Mouse (Mus musculus) erythroblast, embryonic 14.5 days (primary cell): ENCODE measurements around the gene Usp30. TPM values are rescaled to one million over a fixed set of nuclear protein-coding genes. Genes with fewer than 3 reads are reported as not detected.

Experiments
- H3K27me3 ChIP-seq: 2 replicates; pipeline ENCODE4 v1.6.1; 2012; ENCODE audit warnings: inconsistent platforms; ENCODE audit not compliant: control insufficient read depth
- H3K36me3 ChIP-seq: 2 replicates; pipeline ENCODE4 v1.6.1; 2012; ENCODE audit warnings: mild to moderate bottlenecking, inconsistent platforms; ENCODE audit not compliant: control insufficient read depth
- H3K4me1 ChIP-seq: 2 replicates; pipeline ENCODE4 v1.6.1; 2012; ENCODE audit warnings: inconsistent platforms; ENCODE audit not compliant: control insufficient read depth
- H3K4me3 ChIP-seq: replicated peaks from 2 replicates; pipeline ENCODE3; 2012; ENCODE audit warnings: moderate library complexity, mild to moderate bottlenecking, inconsistent platforms
- H3K9me3 ChIP-seq: 2 replicates; pipeline ENCODE4 v1.6.1; 2012; ENCODE audit warnings: low read length, inconsistent platforms, mixed read lengths; ENCODE audit not compliant: control insufficient read depth
- GATA1 ChIP-seq: IDR thresholded peaks from 2 replicates; pipeline ENCODE4 v1.6.1; 2012; ENCODE audit warnings: low read length, inconsistent platforms, mixed read lengths
- TAL1 ChIP-seq: IDR thresholded peaks from 3 replicates; pipeline ENCODE4 v1.6.1; 2012; ENCODE audit warnings: low read length, inconsistent platforms, mixed read lengths
- polyA plus RNA-seq: library from polyadenylated mRNA; stranded (reverse); fragments of >175 nt; gene quantifications from 2 replicates; pipeline ENCODE4 v1.2.3, GENCODE M21; 2012

The Usp30 gene
- polyA plus RNA-seq, 1 experiment: 0.10 TPM

DNA sequence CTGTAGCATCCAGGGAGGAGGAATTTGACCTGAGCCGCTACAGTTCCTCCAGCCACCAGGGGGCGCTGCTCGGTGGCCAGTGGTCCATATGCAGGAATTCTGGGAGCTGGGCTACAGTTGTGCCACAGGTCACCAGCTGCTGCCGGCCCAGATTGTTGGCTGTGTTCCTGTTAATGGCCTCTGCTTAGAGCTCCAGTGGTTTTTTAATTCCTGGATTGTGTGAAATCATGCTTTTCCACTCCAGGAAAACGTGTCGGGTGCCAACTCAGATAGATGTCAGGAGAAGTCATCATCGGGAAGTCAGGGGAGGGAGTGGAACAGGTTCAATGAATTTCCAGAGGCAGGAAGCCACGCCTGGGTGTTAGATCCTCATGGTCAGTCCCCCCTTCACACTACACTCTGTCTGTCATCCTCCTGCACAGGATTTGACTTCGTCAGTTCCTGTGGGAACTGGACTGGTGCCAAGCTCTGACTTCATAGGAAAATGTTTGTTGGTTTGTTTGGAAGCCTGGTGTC lies 13.0 kb upstream of the Usp30 start:
- Histone ChIP-seq H3K4me1 (no peaks in the 10 kb centered on the region), H3K36me3 (no peaks in the 10 kb centered on the region), H3K4me3 (no peak overlapping the region), H3K27me3 (peaks cover 3% of the 10 kb centered on the region; the same call in 1 of the 2 replicates), H3K9me3 (no peaks in the 10 kb centered on the region)
- TF ChIP-seq TAL1 (no peak), GATA1 (no peak)

GRCm38 (mm10) chr5:114057129-114057731 lies 8.0 kb upstream of the Usp30 start:
- H3K4me3 ChIP-seq: no peak overlapping the region
- no peaks in the 10 kb centered on the region for H3K4me1 ChIP-seq
- peaks cover 6% of the 10 kb centered on the region for H3K9me3 ChIP-seq
- H3K27me3 ChIP-seq: no peaks in the 10 kb centered on the region
- TF ChIP-seq TAL1 (no peak), GATA1 (no peak)
- no peaks in the 10 kb centered on the region for H3K36me3 ChIP-seq

- H3K36me3 ChIP-seq: no peaks in the 10 kb centered on the region
- no peaks in the 10 kb centered on the region for H3K27me3 ChIP-seq
- no peak overlapping the region for H3K4me3 ChIP-seq
- no peaks in the 10 kb centered on the region for H3K4me1 ChIP-seq
- no peak for TF ChIP-seq GATA1
- no peak for TF ChIP-seq TAL1
- H3K9me3 ChIP-seq: peaks cover 6% of the 10 kb centered on the region
These were observed 3.6 kb upstream of the Usp30 start for GRCm38 (mm10) chr5:114061675-114062074.

- H3K4me1 ChIP-seq: no peaks in the 10 kb centered on the region
- H3K9me3 ChIP-seq: no peaks in the 10 kb centered on the region
- TF ChIP-seq GATA1 (no peak), TAL1 (no peak)
- H3K27me3 ChIP-seq: no peaks in the 10 kb centered on the region
- no peak overlapping the region for H3K4me3 ChIP-seq
- H3K36me3 ChIP-seq: no peaks in the 10 kb centered on the region
These were observed 1.3 kb upstream of the Usp30 start for GRCm38 (mm10) chr5:114063958-114064357.

DNA sequence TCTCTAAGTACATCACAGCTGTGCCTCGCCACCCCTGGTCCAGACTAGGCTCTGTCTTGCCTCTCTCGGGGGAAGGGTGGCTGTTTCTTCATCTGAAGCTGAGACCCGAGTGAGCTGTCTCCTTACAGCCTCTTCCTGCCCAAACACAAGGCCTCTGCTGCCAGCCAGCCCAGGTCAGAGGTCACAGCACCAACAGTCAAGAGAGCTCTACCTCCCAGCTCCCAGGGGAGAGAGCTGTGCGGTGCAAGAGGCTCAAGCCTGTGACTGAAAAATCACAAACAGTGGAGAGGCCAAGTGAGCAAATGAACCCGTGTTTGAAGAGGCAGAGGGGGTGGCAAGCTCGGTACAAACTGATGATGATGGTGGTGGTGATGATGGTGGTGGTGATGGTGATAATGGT lies 1.3 kb downstream of the Usp30 start:
- no peaks in the 10 kb centered on the region for H3K27me3 ChIP-seq
- no peaks in the 10 kb centered on the region for H3K36me3 ChIP-seq
- H3K4me3 ChIP-seq: no peak overlapping the region
- H3K4me1 ChIP-seq: no peaks in the 10 kb centered on the region
- TF ChIP-seq TAL1: no peak
- TF ChIP-seq GATA1: no peak
- peaks cover 7% of the 10 kb centered on the region for H3K9me3 ChIP-seq

- Histone ChIP-seq H3K4me3 (no peak overlapping the region), H3K9me3 (peaks cover 7% of the 10 kb centered on the region), H3K36me3 (no peaks in the 10 kb centered on the region), H3K4me1 (no peaks in the 10 kb centered on the region), H3K27me3 (no peaks in the 10 kb centered on the region)
- TF ChIP-seq TAL1: no peak
- no peak for TF ChIP-seq GATA1
These were observed 2.3 kb downstream of the Usp30 start for GRCm38 (mm10) chr5:114067543-114067942.

DNA sequence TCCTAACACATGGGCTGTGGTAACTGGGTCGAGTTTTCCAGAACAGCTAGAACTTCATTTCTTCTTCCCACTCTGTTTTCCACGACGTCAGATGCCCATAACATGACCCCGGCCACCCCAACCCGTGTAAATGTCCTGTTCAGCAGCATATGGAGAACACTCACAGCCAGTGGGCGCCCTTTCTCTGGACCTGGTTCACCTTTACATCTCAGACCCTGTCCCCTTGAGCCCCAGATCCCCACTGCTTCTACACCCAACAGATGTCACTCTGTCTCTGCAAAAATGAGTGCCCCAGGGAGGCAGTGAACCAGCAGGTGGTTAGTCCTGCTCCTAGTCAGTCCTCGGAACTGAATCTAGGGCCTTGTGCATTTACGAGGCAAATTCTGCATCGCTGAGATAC lies 2.7 kb downstream of the Usp30 start:
- H3K4me3 ChIP-seq: no peak overlapping the region
- H3K36me3 ChIP-seq: no peaks in the 10 kb centered on the region
- peaks cover 7% of the 10 kb centered on the region for H3K9me3 ChIP-seq
- no peaks in the 10 kb centered on the region for H3K4me1 ChIP-seq
- TF ChIP-seq GATA1: no peak
- TF ChIP-seq TAL1: no peak
- no peaks in the 10 kb centered on the region for H3K27me3 ChIP-seq

DNA sequence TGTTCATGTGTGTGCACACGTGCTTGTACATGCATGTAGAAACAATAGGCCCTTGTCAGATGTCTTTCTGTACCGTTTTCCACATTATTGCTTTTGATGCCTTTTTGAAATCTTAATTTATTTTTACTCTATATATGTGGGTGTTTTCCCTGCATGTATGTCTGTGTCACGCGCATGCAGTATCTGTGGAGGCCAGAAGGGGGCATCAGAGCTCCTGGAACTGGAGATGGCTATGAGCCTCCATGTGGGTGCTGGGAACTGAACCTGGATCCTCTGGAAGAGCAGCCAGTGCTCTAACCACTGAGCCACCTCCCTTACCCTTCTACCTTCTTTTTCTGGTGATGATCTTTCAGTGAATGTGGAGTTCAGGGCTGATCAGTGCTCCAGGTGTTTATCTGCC lies 5.6 kb downstream of the Usp30 start:
- Histone ChIP-seq H3K27me3 (no peaks in the 10 kb centered on the region), H3K9me3 (peaks cover 7% of the 10 kb centered on the region), H3K36me3 (no peaks in the 10 kb centered on the region), H3K4me3 (no peak overlapping the region), H3K4me1 (no peaks in the 10 kb centered on the region)
- TF ChIP-seq TAL1 (no peak), GATA1 (no peak)

GRCm38 (mm10) chr5:114072262-114072661 lies 7.0 kb downstream of the Usp30 start:
- Histone ChIP-seq H3K9me3 (peaks cover 7% of the 10 kb centered on the region), H3K4me1 (no peaks in the 10 kb centered on the region), H3K27me3 (no peaks in the 10 kb centered on the region), H3K36me3 (no peaks in the 10 kb centered on the region), H3K4me3 (no peak overlapping the region)
- no peak for TF ChIP-seq GATA1
- no peak for TF ChIP-seq TAL1

GRCm38 (mm10) chr5:114077009-114077408 lies 11.7 kb downstream of the Usp30 start:
- Histone ChIP-seq H3K36me3 (no peaks in the 10 kb centered on the region), H3K4me1 (no peaks in the 10 kb centered on the region), H3K27me3 (no peaks in the 10 kb centered on the region), H3K4me3 (no peak overlapping the region), H3K9me3 (no peaks in the 10 kb centered on the region)
- TF ChIP-seq GATA1: no peak
- TF ChIP-seq TAL1: no peak
